Mouse (Mus musculus) forebrain, embryonic 12.5 days (tissue): ENCODE measurements around the gene Apba1. TPM values are rescaled to one million over a fixed set of nuclear protein-coding genes. Genes with fewer than 3 reads are reported as not detected.

Source experiments
- polyA plus RNA-seq: library from polyadenylated mRNA; unstranded; fragments of >200 nt; fragmentation: Nextera tagmentation; extraction: Ambion mirVana; gene quantifications from 2 replicates; pipeline ENCODE4 v1.2.1, GENCODE M21; 2016

Gene Apba1
- polyA plus RNA-seq, 1 experiment from 2014 or later: 2.8 TPM

Other genes with a start within 250 kb of the Apba1 start
- 0.31 and 0.89 TPM in 2 replicates for gene 1700028P14Rik, start 106.1 kb upstream of the Apba1 start, polyA plus RNA-seq
- 9.8 and 10.1 TPM in 2 replicates for gene Ptar1, start 71.5 kb upstream of the Apba1 start, polyA plus RNA-seq